Mouse (Mus musculus): ENCODE results near the gene Rars.
A peak's percentile ranks its signal among the peaks of the same experiment; 100 is the strongest.

Gene Rars

DNA sequence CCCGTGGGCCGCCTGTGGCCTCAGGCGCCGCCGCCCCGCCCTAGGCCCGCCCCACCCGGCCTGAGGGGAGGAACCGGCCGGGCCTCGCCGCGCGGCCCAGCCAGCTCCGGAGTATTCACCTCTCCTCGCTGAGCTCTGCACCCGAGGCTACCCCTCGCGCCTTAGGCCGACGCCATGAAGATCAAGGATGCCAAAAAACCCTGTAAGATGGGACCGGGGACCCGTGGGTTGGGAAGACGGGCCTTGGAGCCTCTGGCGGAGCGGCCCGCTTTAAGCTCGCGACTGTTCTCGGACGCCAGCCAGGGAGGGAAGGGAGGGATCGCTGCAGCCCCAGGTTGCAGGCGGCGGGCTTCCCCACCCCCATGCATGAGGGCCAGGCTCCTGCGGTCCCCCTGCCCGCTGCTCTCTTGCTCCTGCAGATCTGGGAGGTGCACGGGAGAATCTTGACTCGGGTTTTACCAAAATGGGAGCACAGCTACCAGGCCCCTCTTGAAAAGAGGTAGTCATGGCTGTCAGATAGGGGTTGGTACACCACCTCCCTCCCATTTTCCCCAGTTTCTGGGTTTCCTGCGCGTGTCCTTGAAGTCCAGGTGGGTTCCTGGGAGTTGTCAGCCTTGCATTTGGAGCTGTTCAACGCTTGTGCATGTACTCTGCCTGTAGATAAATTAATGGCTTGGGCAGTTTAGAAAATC is 64.4 kb downstream of the Rars start:
- DNase-seq (ENCODE audit: low read depth): peak; percentile 38

DNA sequence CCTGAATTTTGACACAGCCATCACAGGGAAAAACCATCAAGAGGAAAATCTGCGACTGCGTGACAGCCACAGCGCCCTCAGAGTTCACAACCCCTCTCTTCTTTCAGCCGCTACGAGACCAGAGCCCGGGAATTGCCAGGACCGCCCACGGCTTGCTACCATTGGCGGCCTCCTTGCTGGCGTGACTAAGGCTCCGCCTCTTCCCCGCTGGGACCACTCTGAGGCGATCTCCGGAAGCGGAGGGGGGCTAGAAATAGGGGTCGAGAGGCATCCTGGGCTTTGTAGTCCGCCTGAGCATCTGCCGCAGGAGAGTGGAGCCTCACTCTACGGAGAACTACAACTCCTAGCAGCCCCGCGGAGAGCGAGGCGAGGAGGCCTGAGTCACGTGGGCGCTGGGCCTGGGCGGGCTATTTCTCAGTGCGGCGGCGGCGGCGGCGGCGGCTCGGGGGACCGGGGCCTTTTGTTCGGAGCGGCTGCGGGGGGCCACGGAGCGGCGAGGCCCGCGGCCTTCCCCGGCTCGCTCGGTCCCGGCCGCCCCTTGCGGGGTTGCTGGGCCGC is 65.0 kb downstream of the Rars start, which contains the start of gene Pank3:
Gene Pank3, plus strand, starts transcription at position 297 of the 558 bp plus-strand sequence.
- DNase-seq (ENCODE audit: low read depth): peak; percentile 98

DNA sequence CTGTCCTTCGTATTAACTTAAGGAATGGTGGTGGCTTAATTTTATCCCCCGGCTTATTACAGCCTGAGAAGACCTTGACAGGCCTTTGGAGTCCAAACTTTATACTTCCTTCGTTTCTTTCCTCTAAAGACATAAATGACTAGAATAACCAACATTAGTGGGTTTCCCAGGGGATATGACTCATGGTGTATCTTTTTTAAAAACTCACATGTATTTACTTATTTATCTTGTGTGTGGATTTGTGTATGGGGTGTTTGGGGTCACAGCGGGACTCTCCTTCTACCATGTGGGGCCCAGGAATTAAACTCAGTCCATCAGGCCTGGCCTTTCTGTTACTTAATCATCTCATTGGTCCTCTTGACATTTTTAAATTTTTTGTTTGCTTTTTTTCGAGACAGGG is 67.5 kb downstream of the Rars start:
- DNase-seq (ENCODE audit: low read depth): no peak

DNA sequence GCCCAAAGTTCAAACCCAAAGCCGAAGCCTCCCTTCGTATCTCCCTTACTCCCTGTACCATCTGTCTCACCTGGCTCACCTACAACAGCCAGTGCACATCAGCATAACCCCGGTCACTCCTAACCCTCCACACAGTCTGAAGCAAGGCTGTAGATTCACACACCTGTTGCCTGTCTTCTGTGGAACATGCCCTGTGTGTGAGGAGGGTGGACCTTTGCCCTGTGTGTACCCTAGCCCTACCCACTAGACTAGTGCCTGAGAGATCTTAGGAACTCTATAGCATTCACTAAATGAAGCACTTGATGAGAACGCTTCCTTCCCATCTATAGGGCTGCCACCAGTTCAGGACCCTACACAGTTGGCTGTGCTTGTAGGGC is 73.7 kb downstream of the Rars start:
- DNase-seq (ENCODE audit: low read depth): no peak

DNA sequence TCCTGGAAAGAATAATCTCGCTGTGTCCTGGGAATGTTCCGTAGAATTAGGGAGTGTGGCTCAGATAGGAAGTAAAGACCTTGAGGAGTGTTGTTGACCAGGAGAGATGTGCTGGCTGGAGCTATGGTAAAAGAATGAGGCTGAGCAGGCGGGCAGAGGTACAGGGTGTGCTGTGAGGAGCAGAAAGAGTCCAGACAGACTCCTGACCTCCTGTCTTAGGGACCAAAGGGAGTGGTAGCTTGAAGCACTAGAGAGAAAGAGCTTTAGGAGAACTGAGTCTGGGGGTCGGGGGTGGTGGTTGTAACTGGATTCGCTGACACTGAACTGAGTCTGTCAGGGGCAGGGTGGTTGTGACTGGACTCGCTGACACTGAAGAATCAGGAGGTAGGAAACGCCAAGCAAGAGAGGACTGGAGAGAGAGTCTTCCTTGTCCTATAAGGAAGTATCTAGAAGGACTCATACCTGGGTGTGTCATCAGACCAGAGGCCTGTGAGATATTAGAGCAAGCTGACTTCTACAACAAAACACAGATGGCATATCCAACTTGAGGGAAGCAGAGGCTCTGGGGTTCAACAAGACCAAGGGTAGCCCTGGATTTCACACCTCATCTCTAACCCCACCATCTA is 74.2 kb downstream of the Rars start:
- no peak for DNase-seq (ENCODE audit: low read depth)
